Mouse (Mus musculus) forebrain, embryonic 14.5 days (tissue): ENCODE measurements around the gene Themis3. TPM values are rescaled to one million over a fixed set of nuclear protein-coding genes. Genes with fewer than 3 reads are reported as not detected.

Experiments
- ATAC-seq: fragments of 200-750 bp; cut with Nextera tagmentation; 2 replicates; pipeline ENCODE4 v1.8.0; 2017; ENCODE audit warnings: mild to moderate bottlenecking, moderate library complexity
- DNase-seq: peaks from one replicate; pipeline ENCODE4 v3.0.0-alpha.2; 2015; ENCODE audit warnings: low spot score
- H3K27ac ChIP-seq: fragments of 300-500 bp; sonication (generic); 2 replicates; pipeline ENCODE4 v1.5.1; 2014; ENCODE audit warnings: low read depth, mild to moderate bottlenecking, control low read depth, low read length, moderate library complexity
- H3K27me3 ChIP-seq: fragments of 300-500 bp; sonication (generic); replicated peaks from 2 replicates; pipeline ENCODE4 v1.6.1; 2014; ENCODE audit warnings: low read length, control low read depth, mixed read lengths; ENCODE audit not compliant: control insufficient read depth, insufficient read depth
- H3K36me3 ChIP-seq: fragments of 300-500 bp; sonication (generic); 2 replicates; pipeline ENCODE4 v1.6.1; 2014; ENCODE audit warnings: low read length, control low read depth; ENCODE audit not compliant: control insufficient read depth, insufficient read depth
- H3K4me1 ChIP-seq: fragments of 300-500 bp; sonication (generic); 2 replicates; pipeline ENCODE4 v1.6.1; 2014; ENCODE audit warnings: antibody characterized with exemption, low read length, control low read depth; ENCODE audit not compliant: control insufficient read depth, insufficient read depth
- H3K4me2 ChIP-seq: fragments of 300-500 bp; sonication (generic); 2 replicates; pipeline ENCODE4 v1.6.1; 2014; ENCODE audit warnings: mild to moderate bottlenecking, control low read depth, low read length
- H3K4me3 ChIP-seq: fragments of 300-500 bp; sonication (generic); 2 replicates; pipeline ENCODE4 v1.5.1; 2014; ENCODE audit warnings: low read depth, low read length, control low read depth
- H3K9ac ChIP-seq: fragments of 300-500 bp; sonication (generic); 2 replicates; pipeline ENCODE4 v1.6.1; 2014; ENCODE audit warnings: mild to moderate bottlenecking, low read length, control low read depth, moderate library complexity
- H3K9me3 ChIP-seq: fragments of 300-500 bp; sonication (generic); replicated peaks from 2 replicates; pipeline ENCODE4 v1.6.1; 2016; ENCODE audit warnings: low read length, control low read depth, mixed read lengths; ENCODE audit not compliant: control insufficient read depth
- WGBS: fragments of 180-500 bp; shearing (Covaris S2); extraction: QIAGEN DNeasy Blood & Tissue Kit; methylation state at CpG from one replicate; pipeline ENCODE4 v1.1.7; 2014; 5-methylcytosine and 5-hydroxymethylcytosine counted together
- polyA plus RNA-seq: library from polyadenylated mRNA; unstranded; fragments of >200 nt; fragmentation: Nextera tagmentation; extraction: Ambion mirVana; gene quantifications from 2 replicates; pipeline ENCODE4 v1.2.1, GENCODE M21; 2014

Gene Themis3
- not detected in 2 replicates for polyA plus RNA-seq

- no peak within 1 kb of the TSS for H3K27ac ChIP-seq
- DNase-seq: no peak
- no peaks in the 10 kb centered on the region for H3K27me3 ChIP-seq
- no peak within 1 kb of the TSS for H3K9ac ChIP-seq
- H3K4me3 ChIP-seq: no peak within 1 kb of the TSS
- H3K4me1 ChIP-seq: no peaks in the 10 kb centered on the region
- no peak within 1 kb of the TSS for H3K4me2 ChIP-seq
- ATAC-seq: no peak
- WGBS: 72% methylated on average over 5 of the region's 5 CpGs
- no peaks in the 10 kb centered on the region for H3K36me3 ChIP-seq
- H3K9me3 ChIP-seq: no peaks in the 10 kb centered on the region
These were observed at the start of gene Themis3 for GRCm38 (mm10) chr17:66594435-66594834. Themis3 (minus strand) TSS chr17:66594621.

GRCm38 (mm10) chr17:66637951-66638722 lies 43.7 kb upstream of the Themis3 start:
- no peaks in the 10 kb centered on the region for H3K9me3 ChIP-seq
- H3K9ac ChIP-seq: no peak overlapping the region
- no peaks in the 10 kb centered on the region for H3K36me3 ChIP-seq
- WGBS: 93% methylated on average over 7 of the region's 7 CpGs
- DNase-seq (no peak), ATAC-seq (no peak)
- H3K27me3 ChIP-seq: no peaks in the 10 kb centered on the region
- no peak overlapping the region for H3K27ac ChIP-seq
- no peaks in the 10 kb centered on the region for H3K4me1 ChIP-seq
- no peak overlapping the region for H3K4me2 ChIP-seq
- no peak overlapping the region for H3K4me3 ChIP-seq

DNA sequence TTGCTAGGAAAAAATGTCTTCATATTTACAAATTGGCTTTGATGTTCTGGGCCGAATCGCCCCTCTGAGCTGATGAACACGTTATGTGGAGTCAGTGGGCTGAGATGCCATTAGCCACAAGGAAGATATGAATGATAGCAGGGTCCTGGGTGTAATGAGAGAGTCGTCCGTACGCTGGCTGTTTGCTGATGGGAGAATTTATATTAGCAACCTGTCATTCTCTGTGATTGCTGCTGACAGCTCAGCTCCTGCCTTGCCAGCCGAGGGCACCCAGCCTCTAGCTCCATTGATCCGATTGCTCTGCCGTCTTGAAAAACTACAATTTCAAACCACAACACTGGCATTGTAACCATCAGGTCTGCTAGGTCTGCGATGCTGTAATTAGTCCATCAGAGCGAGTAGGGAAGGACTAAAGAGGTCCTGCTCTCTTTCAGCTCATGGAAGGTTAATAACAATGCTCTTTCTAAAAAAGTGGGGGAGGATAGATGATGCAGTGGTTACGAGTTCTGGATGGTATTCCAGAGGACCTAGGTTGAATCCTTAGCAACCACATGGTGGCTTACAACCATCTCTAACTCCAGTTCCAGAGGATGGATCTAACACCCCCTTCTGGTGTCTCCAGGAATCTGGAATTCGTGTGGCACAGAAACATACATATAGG lies 25.7 kb upstream of the Themis3 start:
- WGBS: 64% methylated on average over 13 of the region's 13 CpGs

DNA sequence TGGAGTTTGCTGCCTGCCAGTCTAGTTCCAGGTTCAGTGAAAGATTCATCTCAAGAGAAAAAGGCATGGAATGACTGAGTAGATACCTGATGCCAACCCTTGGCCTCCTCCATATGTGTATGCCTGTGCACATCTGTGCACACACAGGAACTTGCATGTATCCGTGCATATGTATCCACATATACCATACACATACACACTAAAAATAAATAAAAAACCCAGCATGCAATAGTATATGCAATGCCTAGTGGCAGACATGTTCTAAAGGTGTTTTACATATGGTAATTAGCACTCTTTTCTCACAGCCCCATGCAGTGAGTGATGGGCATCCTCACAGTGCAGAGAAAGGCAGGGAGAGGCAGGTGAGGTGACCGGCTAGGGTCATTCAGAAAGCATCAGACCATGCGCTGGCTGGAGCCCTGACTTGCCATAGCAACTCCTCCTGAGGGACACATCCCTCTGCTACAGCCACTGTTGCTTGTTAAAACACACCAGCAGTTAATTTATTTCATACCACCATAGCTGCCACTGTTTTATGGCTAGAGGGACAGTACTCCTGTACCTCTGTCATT lies 24.9 kb upstream of the Themis3 start:
- H3K4me3 ChIP-seq: no peak overlapping the region
- no peaks in the 10 kb centered on the region for H3K27me3 ChIP-seq
- H3K9ac ChIP-seq: no peak overlapping the region
- ATAC-seq (no peak), DNase-seq (no peak)
- H3K9me3 ChIP-seq: no peaks in the 10 kb centered on the region
- no peak overlapping the region for H3K27ac ChIP-seq
- no peaks in the 10 kb centered on the region for H3K36me3 ChIP-seq
- no peak overlapping the region for H3K4me2 ChIP-seq
- 84% methylated on average over 3 of the region's 3 CpGs for WGBS
- H3K4me1 ChIP-seq: no peaks in the 10 kb centered on the region

More for the DNA sequence above, 25.7 kb upstream of the Themis3 start:
- Histone ChIP-seq H3K36me3 (no peaks in the 10 kb centered on the region), H3K4me3 (no peak overlapping the region), H3K27ac (no peak overlapping the region), H3K9me3 (no peaks in the 10 kb centered on the region), H3K27me3 (no peaks in the 10 kb centered on the region), H3K4me1 (no peaks in the 10 kb centered on the region), H3K4me2 (no peak overlapping the region), H3K9ac (no peak overlapping the region)
- DNase-seq: no peak
- no peak for ATAC-seq

GRCm38 (mm10) chr17:66610032-66610431 lies 15.6 kb upstream of the Themis3 start:
- Histone ChIP-seq H3K4me3 (no peak overlapping the region), H3K36me3 (no peaks in the 10 kb centered on the region), H3K4me2 (no peak overlapping the region), H3K9ac (no peak overlapping the region), H3K27ac (no peak overlapping the region), H3K9me3 (no peaks in the 10 kb centered on the region), H3K27me3 (no peaks in the 10 kb centered on the region), H3K4me1 (no peaks in the 10 kb centered on the region)
- ATAC-seq (no peak), DNase-seq (no peak)

- no peak overlapping the region for H3K4me2 ChIP-seq
- H3K9ac ChIP-seq: no peak overlapping the region
- H3K4me3 ChIP-seq: no peak overlapping the region
- no peaks in the 10 kb centered on the region for H3K36me3 ChIP-seq
- WGBS: 79% methylated on average over 5 of the region's 5 CpGs
- no peaks in the 10 kb centered on the region for H3K27me3 ChIP-seq
- no peak for DNase-seq
- H3K4me1 ChIP-seq: no peaks in the 10 kb centered on the region
- H3K9me3 ChIP-seq: no peaks in the 10 kb centered on the region
- no peak overlapping the region for H3K27ac ChIP-seq
- ATAC-seq: no peak
These were observed 10.5 kb upstream of the Themis3 start for GRCm38 (mm10) chr17:66604931-66605330.

DNA sequence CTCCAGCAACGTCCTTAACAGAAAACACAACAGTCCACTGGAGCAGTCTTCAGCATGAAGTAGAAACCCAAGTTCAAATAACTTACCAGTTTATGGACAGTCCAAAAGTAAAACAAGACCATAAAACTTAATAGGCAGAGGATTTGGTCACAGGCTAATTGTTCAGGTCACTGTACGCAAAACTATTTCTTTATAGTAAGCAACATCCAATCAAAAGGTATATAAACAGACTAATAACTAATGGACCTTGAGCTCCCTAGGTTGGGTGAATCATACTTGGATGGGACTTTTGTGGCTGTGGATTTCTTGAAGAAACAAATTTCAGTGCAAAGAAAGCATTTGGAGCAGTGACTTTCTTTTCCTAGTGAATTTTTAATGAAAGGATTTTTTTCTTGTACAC lies 6.8 kb upstream of the Themis3 start:
- Histone ChIP-seq H3K36me3 (no peaks in the 10 kb centered on the region), H3K27ac (no peak overlapping the region), H3K4me1 (no peaks in the 10 kb centered on the region), H3K4me2 (no peak overlapping the region), H3K9ac (no peak overlapping the region), H3K27me3 (no peaks in the 10 kb centered on the region), H3K9me3 (no peaks in the 10 kb centered on the region), H3K4me3 (no peak overlapping the region)
- WGBS: 91% methylated on average over 2 of the region's 2 CpGs
- DNase-seq (no peak), ATAC-seq (no peak)

GRCm38 (mm10) chr17:66595867-66596266 lies 1.4 kb upstream of the Themis3 start:
- Histone ChIP-seq H3K4me2 (no peak overlapping the region), H3K4me1 (no peaks in the 10 kb centered on the region), H3K36me3 (no peaks in the 10 kb centered on the region), H3K27ac (no peak overlapping the region), H3K9ac (no peak overlapping the region), H3K27me3 (no peaks in the 10 kb centered on the region), H3K4me3 (no peak overlapping the region), H3K9me3 (no peaks in the 10 kb centered on the region)
- ATAC-seq: no peak
- 89% methylated on average over 3 of the region's 3 CpGs for WGBS
- no peak for DNase-seq

GRCm38 (mm10) chr17:66595256-66595655 lies 835 bp upstream of the Themis3 start:
- Histone ChIP-seq H3K27ac (no peak overlapping the region), H3K4me3 (no peak overlapping the region), H3K9me3 (no peaks in the 10 kb centered on the region), H3K9ac (no peak overlapping the region), H3K4me2 (no peak overlapping the region), H3K4me1 (no peaks in the 10 kb centered on the region), H3K27me3 (no peaks in the 10 kb centered on the region), H3K36me3 (no peaks in the 10 kb centered on the region)
- DNase-seq (no peak), ATAC-seq (no peak)
